Mouse (Mus musculus): Measurements from ENCODE around the gene Rhoq. TPM values are rescaled to one million over a fixed set of nuclear protein-coding genes. Genes with fewer than 3 reads are reported as not detected.

The Rhoq gene
- polyA plus RNA-seq, 1 experiment from 2014 or later, result 9.1 TPM

DNA sequence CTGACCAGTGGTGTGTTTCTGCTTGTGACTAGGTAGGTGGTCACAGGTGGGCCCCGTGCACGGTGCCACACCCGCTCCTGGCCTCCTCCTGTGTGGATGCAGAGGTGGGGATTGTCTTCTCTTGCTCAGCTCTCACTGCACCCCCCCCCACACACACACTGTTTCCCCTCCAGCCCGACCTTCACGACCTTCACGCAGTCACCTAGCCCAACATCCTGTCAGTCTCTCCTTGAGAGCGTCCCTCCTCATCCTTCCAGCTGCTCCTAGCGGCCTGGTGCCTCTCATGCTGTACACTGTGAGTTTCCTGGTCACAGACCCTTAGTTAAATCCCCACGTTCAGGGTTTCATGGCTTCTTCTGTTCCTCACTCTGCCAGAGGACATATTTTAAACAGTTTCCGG, 13.5 kb downstream of the Rhoq start:
- Histone ChIP-seq H3K4me3 (ENCODE audit: low read depth, low read length) (no peak overlapping the region), H3K9me3 (ENCODE audit: control insufficient read depth, low read length) (no peaks in the 10 kb centered on the region), H3K9ac (replicated peaks; ENCODE audit: low read depth, low read length) (no peak overlapping the region), H3K4me1 (ENCODE audit: control insufficient read depth, insufficient read depth, low read length) (no peaks in the 10 kb centered on the region), H3K4me2 (ENCODE audit: low read depth, low read length) (no peak overlapping the region), H3K27me3 (ENCODE audit: control insufficient read depth, insufficient read depth, low read length) (no peaks in the 10 kb centered on the region), H3K27ac (ENCODE audit: low read depth, low read length) (no peak overlapping the region), H3K36me3 (ENCODE audit: control insufficient read depth, insufficient read depth, low read length) (peaks cover 4% of the 10 kb centered on the region; the same call in 1 of the 2 replicates)
- 81% methylated on average over 10 of the region's 10 CpGs for WGBS
- ATAC-seq (ENCODE audit: low read depth), result no peak

DNA sequence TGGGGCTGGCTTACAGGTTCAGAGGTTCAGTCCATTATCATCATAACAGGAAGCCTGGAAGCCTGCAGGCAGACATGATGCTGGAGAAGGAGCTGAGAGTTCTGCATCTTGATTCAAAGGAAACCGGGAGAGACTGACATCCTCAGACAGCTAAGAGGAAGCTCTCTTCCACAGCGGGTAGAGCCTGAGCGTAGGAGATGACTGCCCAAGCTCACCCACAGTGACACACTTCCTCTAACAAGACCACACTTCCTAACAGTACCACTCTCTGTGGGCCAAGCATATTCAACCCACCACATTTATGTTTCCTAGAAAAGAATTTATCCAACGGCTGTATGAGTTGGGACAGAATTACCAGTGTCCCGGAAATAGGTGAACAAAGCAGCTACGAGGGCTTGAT, 15.6 kb downstream of the Rhoq start:
- Histone ChIP-seq H3K4me1 (ENCODE audit: control insufficient read depth, insufficient read depth, low read length) (no peaks in the 10 kb centered on the region), H3K27ac (ENCODE audit: low read depth, low read length) (no peak overlapping the region), H3K4me2 (ENCODE audit: low read depth, low read length) (no peak overlapping the region), H3K9me3 (ENCODE audit: control insufficient read depth, low read length) (no peaks in the 10 kb centered on the region), H3K27me3 (ENCODE audit: control insufficient read depth, insufficient read depth, low read length) (no peaks in the 10 kb centered on the region), H3K4me3 (ENCODE audit: low read depth, low read length) (no peak overlapping the region), H3K9ac (replicated peaks; ENCODE audit: low read depth, low read length) (no peak overlapping the region), H3K36me3 (ENCODE audit: control insufficient read depth, insufficient read depth, low read length) (peaks cover 3% of the 10 kb centered on the region; the same call in 1 of the 2 replicates)
- WGBS, result 90% methylated on average over 6 of the region's 6 CpGs
- no peak for ATAC-seq (ENCODE audit: low read depth)

DNA sequence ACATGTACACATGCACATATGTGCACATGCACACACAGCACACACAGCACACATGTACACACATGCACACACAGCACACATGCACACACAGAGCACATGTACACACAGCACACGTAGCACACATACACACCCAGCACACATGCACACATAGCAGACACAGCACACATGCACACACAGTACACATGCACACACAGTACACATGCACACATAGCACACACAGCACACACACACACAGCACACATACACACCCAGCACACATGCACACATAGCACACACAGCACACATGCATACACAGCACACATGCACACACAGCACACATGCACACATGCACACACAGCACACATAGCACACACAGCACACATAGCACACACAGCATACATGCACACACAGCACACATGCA, 18.3 kb downstream of the Rhoq start:
- no peak overlapping the region for H3K27ac ChIP-seq (ENCODE audit: low read depth, low read length)
- WGBS, result 95% methylated on average over 1 of the region's 1 CpGs
- H3K4me3 ChIP-seq (ENCODE audit: low read depth, low read length), result no peak overlapping the region
- peaks cover 4% of the 10 kb centered on the region for H3K4me1 ChIP-seq (ENCODE audit: control insufficient read depth, insufficient read depth, low read length)
- no peaks in the 10 kb centered on the region for H3K9me3 ChIP-seq (ENCODE audit: control insufficient read depth, low read length)
- no peak overlapping the region for H3K9ac ChIP-seq (replicated peaks; ENCODE audit: low read depth, low read length)
- H3K27me3 ChIP-seq (ENCODE audit: control insufficient read depth, insufficient read depth, low read length), result no peaks in the 10 kb centered on the region
- no peaks in the 10 kb centered on the region for H3K36me3 ChIP-seq (ENCODE audit: control insufficient read depth, insufficient read depth, low read length)
- ATAC-seq (ENCODE audit: low read depth), result no peak
- H3K4me2 ChIP-seq (ENCODE audit: low read depth, low read length), result no peak overlapping the region

DNA sequence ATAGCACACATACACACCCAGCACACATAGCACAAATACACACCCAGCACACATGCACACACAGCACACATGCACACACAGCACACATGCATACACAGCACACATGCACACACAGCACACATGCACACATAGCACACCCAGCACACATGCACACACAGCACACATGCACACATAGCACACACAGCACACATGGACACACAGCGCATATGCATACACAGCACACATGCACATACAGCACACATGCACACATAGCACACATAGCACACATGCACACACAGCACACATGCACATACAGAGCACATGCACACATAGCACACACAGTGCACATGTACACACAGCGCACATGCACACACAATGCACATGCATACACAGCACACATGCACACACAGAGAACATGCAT, 18.8 kb downstream of the Rhoq start:
- Histone ChIP-seq H3K27me3 (ENCODE audit: control insufficient read depth, insufficient read depth, low read length) (no peaks in the 10 kb centered on the region), H3K9me3 (ENCODE audit: control insufficient read depth, low read length) (no peaks in the 10 kb centered on the region), H3K9ac (replicated peaks; ENCODE audit: low read depth, low read length) (no peak overlapping the region), H3K4me3 (ENCODE audit: low read depth, low read length) (no peak overlapping the region), H3K27ac (ENCODE audit: low read depth, low read length) (no peak overlapping the region), H3K4me1 (ENCODE audit: control insufficient read depth, insufficient read depth, low read length) (peaks cover 9% of the 10 kb centered on the region), H3K36me3 (ENCODE audit: control insufficient read depth, insufficient read depth, low read length) (no peaks in the 10 kb centered on the region), H3K4me2 (ENCODE audit: low read depth, low read length) (no peak overlapping the region)
- WGBS, result 100% methylated on average over 2 of the region's 2 CpGs
- no peak for ATAC-seq (ENCODE audit: low read depth)

GRCm38 (mm10) chr17:86982497-86982896, 19.6 kb downstream of the Rhoq start:
- no peak for ATAC-seq (ENCODE audit: low read depth)
- Histone ChIP-seq H3K4me1 (ENCODE audit: control insufficient read depth, insufficient read depth, low read length) (peaks cover 14% of the 10 kb centered on the region), H3K4me2 (ENCODE audit: low read depth, low read length) (no peak overlapping the region), H3K36me3 (ENCODE audit: control insufficient read depth, insufficient read depth, low read length) (no peaks in the 10 kb centered on the region), H3K27me3 (ENCODE audit: control insufficient read depth, insufficient read depth, low read length) (no peaks in the 10 kb centered on the region), H3K9ac (replicated peaks; ENCODE audit: low read depth, low read length) (no peak overlapping the region), H3K27ac (ENCODE audit: low read depth, low read length) (no peak overlapping the region), H3K9me3 (ENCODE audit: control insufficient read depth, low read length) (no peaks in the 10 kb centered on the region), H3K4me3 (ENCODE audit: low read depth, low read length) (no peak overlapping the region)
- WGBS, result 76% methylated on average over 9 of the region's 9 CpGs

DNA sequence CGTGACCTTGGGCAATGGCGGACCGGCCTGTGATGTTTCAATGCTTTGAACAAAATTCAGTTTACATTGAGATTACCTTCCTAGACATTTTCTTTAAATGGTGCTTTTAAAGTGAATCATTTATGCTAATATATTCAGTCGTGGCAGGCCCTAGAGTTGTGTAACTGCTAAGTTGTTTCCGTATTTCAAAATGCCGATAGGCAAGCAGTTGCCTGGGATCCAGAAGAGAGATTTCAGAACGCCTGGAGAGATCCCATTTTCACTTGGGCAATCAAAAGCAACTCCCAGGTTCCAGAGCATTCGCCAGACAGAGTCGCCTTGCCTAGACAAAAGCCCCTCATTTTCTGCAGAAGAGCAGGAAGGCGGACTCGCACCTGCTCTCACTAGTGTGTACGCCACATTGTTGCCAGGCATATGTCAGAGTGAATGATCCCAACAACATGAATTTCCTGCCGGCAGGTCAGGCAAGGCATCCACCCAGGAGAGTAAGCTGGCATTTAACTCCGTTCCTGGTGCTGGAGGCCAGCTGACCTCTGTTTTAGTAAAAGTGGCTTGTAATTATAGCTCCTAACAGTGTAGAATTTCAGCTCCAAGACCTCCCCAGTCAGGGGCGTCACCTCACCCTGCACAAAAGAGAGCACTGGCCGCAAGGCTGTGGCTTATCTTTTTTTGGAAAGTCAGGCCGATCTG, 23.7 kb downstream of the Rhoq start:
- H3K4me3 ChIP-seq (ENCODE audit: low read depth, low read length), result no peak overlapping the region
- 34% methylated on average over 17 of the region's 17 CpGs for WGBS

GRCm38 (mm10) chr17:86988161-86988560, 25.3 kb downstream of the Rhoq start:
- no peak for ATAC-seq (ENCODE audit: low read depth)
- H3K27ac ChIP-seq (ENCODE audit: low read depth, low read length), result no peak overlapping the region

More for the DNA sequence above, 23.7 kb downstream of the Rhoq start:
- Histone ChIP-seq H3K27me3 (ENCODE audit: control insufficient read depth, insufficient read depth, low read length) (no peaks in the 10 kb centered on the region), H3K27ac (ENCODE audit: low read depth, low read length) (peak overlapping the region; percentile 29), H3K9me3 (ENCODE audit: control insufficient read depth, low read length) (no peaks in the 10 kb centered on the region), H3K36me3 (ENCODE audit: control insufficient read depth, insufficient read depth, low read length) (no peaks in the 10 kb centered on the region), H3K4me2 (ENCODE audit: low read depth, low read length) (no peak overlapping the region), H3K4me1 (ENCODE audit: control insufficient read depth, insufficient read depth, low read length) (peaks cover 14% of the 10 kb centered on the region), H3K9ac (replicated peaks; ENCODE audit: low read depth, low read length) (no peak overlapping the region)
- ATAC-seq (ENCODE audit: low read depth), result peak; percentile 34; the same call in 1 of the 2 replicates

DNA sequence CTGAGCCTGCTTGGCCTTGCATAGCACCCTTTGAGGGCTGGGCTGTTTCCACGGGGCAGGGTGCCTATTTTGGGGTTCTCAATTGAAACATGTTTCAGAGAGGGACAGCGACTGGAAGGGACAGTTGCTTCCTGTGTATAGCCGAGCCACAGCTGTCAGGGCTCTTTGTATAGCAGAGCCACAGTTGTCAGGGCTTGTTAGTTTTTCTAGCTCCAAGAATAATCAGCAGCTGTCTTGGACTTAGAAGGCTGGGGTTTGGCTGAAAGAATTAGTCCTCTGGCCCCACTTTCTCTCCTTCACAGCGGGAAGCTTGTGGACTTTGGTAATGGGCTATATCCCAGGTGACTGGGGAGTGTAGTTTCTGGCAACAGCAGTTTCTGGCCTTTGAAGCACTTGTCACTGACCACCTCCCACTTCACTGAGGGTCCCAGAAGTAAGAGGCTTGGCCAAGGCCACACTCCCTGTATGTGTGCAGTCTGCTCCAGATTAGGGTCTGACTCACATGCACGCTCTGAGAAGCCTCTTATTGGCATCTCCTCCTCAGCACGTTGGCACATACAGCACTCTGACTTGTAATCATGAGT, 25.8 kb downstream of the Rhoq start:
- peaks cover 14% of the 10 kb centered on the region for H3K4me1 ChIP-seq (ENCODE audit: control insufficient read depth, insufficient read depth, low read length)
- no peak overlapping the region for H3K9ac ChIP-seq (replicated peaks; ENCODE audit: low read depth, low read length)
- H3K4me2 ChIP-seq (ENCODE audit: low read depth, low read length), result no peak overlapping the region
- H3K9me3 ChIP-seq (ENCODE audit: control insufficient read depth, low read length), result no peaks in the 10 kb centered on the region
- no peak for ATAC-seq (ENCODE audit: low read depth)
- H3K27me3 ChIP-seq (ENCODE audit: control insufficient read depth, insufficient read depth, low read length), result no peaks in the 10 kb centered on the region
- H3K27ac ChIP-seq (ENCODE audit: low read depth, low read length), result no peak overlapping the region
- no peak overlapping the region for H3K4me3 ChIP-seq (ENCODE audit: low read depth, low read length)
- no peaks in the 10 kb centered on the region for H3K36me3 ChIP-seq (ENCODE audit: control insufficient read depth, insufficient read depth, low read length)
- 69% methylated on average over 6 of the region's 6 CpGs for WGBS

More at GRCm38 (mm10) chr17:86988161-86988560, 25.3 kb downstream of the Rhoq start:
- Histone ChIP-seq H3K27me3 (ENCODE audit: control insufficient read depth, insufficient read depth, low read length) (no peaks in the 10 kb centered on the region), H3K4me3 (ENCODE audit: low read depth, low read length) (no peak overlapping the region), H3K4me2 (ENCODE audit: low read depth, low read length) (no peak overlapping the region), H3K4me1 (ENCODE audit: control insufficient read depth, insufficient read depth, low read length) (peaks cover 14% of the 10 kb centered on the region), H3K36me3 (ENCODE audit: control insufficient read depth, insufficient read depth, low read length) (no peaks in the 10 kb centered on the region), H3K9ac (replicated peaks; ENCODE audit: low read depth, low read length) (no peak overlapping the region), H3K9me3 (ENCODE audit: control insufficient read depth, low read length) (no peaks in the 10 kb centered on the region)
- WGBS, result 85% methylated on average over 5 of the region's 5 CpGs

- WGBS, result 95% methylated on average over 8 of the region's 8 CpGs
- no peaks in the 10 kb centered on the region for H3K9me3 ChIP-seq (ENCODE audit: control insufficient read depth, low read length)
- no peak overlapping the region for H3K27ac ChIP-seq (ENCODE audit: low read depth, low read length)
- H3K4me1 ChIP-seq (ENCODE audit: control insufficient read depth, insufficient read depth, low read length), result peaks cover 9% of the 10 kb centered on the region
- H3K27me3 ChIP-seq (ENCODE audit: control insufficient read depth, insufficient read depth, low read length), result no peaks in the 10 kb centered on the region
- H3K4me3 ChIP-seq (ENCODE audit: low read depth, low read length), result no peak overlapping the region
- no peaks in the 10 kb centered on the region for H3K36me3 ChIP-seq (ENCODE audit: control insufficient read depth, insufficient read depth, low read length)
- H3K9ac ChIP-seq (replicated peaks; ENCODE audit: low read depth, low read length), result no peak overlapping the region
- no peak overlapping the region for H3K4me2 ChIP-seq (ENCODE audit: low read depth, low read length)
- no peak for ATAC-seq (ENCODE audit: low read depth)
These were observed 28.4 kb downstream of the Rhoq start for GRCm38 (mm10) chr17:86991306-86991705.
